Mouse (Mus musculus) cortical plate, adult 2 months (tissue): ENCODE results near the gene Abca2.

Source experiments
- CTCF ChIP-seq: fragments of 200-500 bp; IDR thresholded peaks from 2 replicates; pipeline ENCODE4 v1.5.1; 2011; ENCODE audit warnings: mild to moderate bottlenecking, control low read depth, low read length; ENCODE audit not compliant: insufficient read depth; ENCODE audit errors: extremely low read depth
- POLR2A ChIP-seq: fragments of 200-500 bp; IDR thresholded peaks from 2 replicates; pipeline ENCODE4 v1.6.1; 2011; ENCODE audit warnings: mild to moderate bottlenecking, low read length, control low read depth; ENCODE audit not compliant: insufficient read depth; ENCODE audit errors: extremely low read depth

- TF ChIP-seq POLR2A (no peak), CTCF (no peak)
Measured at GRCm38 (mm10) chr2:25436286-25436820, 7.8 kb downstream of the Abca2 start.
